Mouse (Mus musculus) frontal cortex, postnatal 25 days (tissue): Measurements from ENCODE around the gene Ralbp1.

Source experiments
- DNase-seq, 2 experiments: peaks; one replicate each; pipeline ENCODE4 v3.0.0; 2022; ENCODE audit warnings: low spot score in 2 of 2

The Ralbp1 gene

GRCm38 (mm10) chr17:65850487-65850886 is 35.1 kb downstream of the Ralbp1 start:
- DNase-seq: no peak

- no peak for DNase-seq
These were observed 37.7 kb downstream of the Ralbp1 start for GRCm38 (mm10) chr17:65847694-65848449.

GRCm38 (mm10) chr17:65845423-65845822 is 40.2 kb downstream of the Ralbp1 start:
- DNase-seq: no peak

GRCm38 (mm10) chr17:65842669-65843381 is 42.8 kb downstream of the Ralbp1 start:
- DNase-seq: no peak

GRCm38 (mm10) chr17:65839541-65840256 is 45.9 kb downstream of the Ralbp1 start:
- DNase-seq: no peak

- DNase-seq: no peak
These were observed 48.9 kb downstream of the Ralbp1 start for GRCm38 (mm10) chr17:65836746-65837145.

GRCm38 (mm10) chr17:65833891-65834290 is 51.7 kb downstream of the Ralbp1 start:
- DNase-seq: no peak

GRCm38 (mm10) chr17:65830216-65830863 is 55.3 kb downstream of the Ralbp1 start:
- no peak for DNase-seq

GRCm38 (mm10) chr17:65828951-65829350 is 56.6 kb downstream of the Ralbp1 start:
- no peak for DNase-seq

- DNase-seq: no peak
These were observed 57.7 kb downstream of the Ralbp1 start for GRCm38 (mm10) chr17:65827904-65828303.

GRCm38 (mm10) chr17:65827119-65827840 is 58.3 kb downstream of the Ralbp1 start:
- no peak for DNase-seq

GRCm38 (mm10) chr17:65826257-65826656 is 59.3 kb downstream of the Ralbp1 start:
- no peak for DNase-seq

GRCm38 (mm10) chr17:65824246-65824645 is 61.4 kb downstream of the Ralbp1 start:
- no peak for DNase-seq

- DNase-seq: no peak
These were observed 63.2 kb downstream of the Ralbp1 start for GRCm38 (mm10) chr17:65822423-65822822.

- DNase-seq: no peak
These were observed 65.4 kb downstream of the Ralbp1 start for GRCm38 (mm10) chr17:65820197-65820596.

GRCm38 (mm10) chr17:65813763-65814162 is 71.8 kb downstream of the Ralbp1 start:
- DNase-seq: no peak

- DNase-seq: no peak
These were observed 74.6 kb downstream of the Ralbp1 start for GRCm38 (mm10) chr17:65811032-65811431.

- DNase-seq: no peak
These were observed 79.2 kb downstream of the Ralbp1 start for GRCm38 (mm10) chr17:65806416-65806815.

GRCm38 (mm10) chr17:65805966-65806365 is 79.6 kb downstream of the Ralbp1 start:
- DNase-seq: no peak

GRCm38 (mm10) chr17:65802026-65802425 is 83.6 kb downstream of the Ralbp1 start:
- no peak for DNase-seq

- no peak for DNase-seq
These were observed 85.1 kb downstream of the Ralbp1 start for GRCm38 (mm10) chr17:65800451-65800850.
